Mouse (Mus musculus) MEL (cell line): ENCODE measurements around the gene Smad9. TPM values are rescaled to one million over a fixed set of nuclear protein-coding genes. Genes with fewer than 3 reads are reported as not detected.

ENCODE experiments used
- DNase-seq: peaks from one replicate; pipeline ENCODE4 v3.0.0; 2011; ENCODE audit warnings: low read depth, low spot score
- H3K27ac ChIP-seq: 2 replicates; pipeline ENCODE4 v1.5.1; 2012; ENCODE audit warnings: low read depth, mild to moderate bottlenecking, control low read depth, low read length, moderate library complexity; ENCODE audit not compliant: control insufficient read depth
- H3K27me3 ChIP-seq, 2 experiments: fragments of 150-350 bp in 1 of 2; sonication (generic) in 1 of 2; 2 replicates each; pipeline ENCODE4 v1.6.1; 2012; ENCODE audit warnings: low read length in 2 of 2, mild to moderate bottlenecking in 2 of 2, improper control_type of control experiment in 1 of 2, moderate library complexity in 1 of 2; ENCODE audit not compliant: insufficient read depth in 2 of 2, control insufficient read depth in 1 of 2
- H3K36me3 ChIP-seq, 2 experiments: 2 replicates each; pipeline ENCODE4 v1.6.1; 2012 to 2014; ENCODE audit warnings: low read length in 2 of 2, improper control_type of control experiment in 1 of 2, inconsistent platforms in 1 of 2, mild to moderate bottlenecking in 1 of 2; ENCODE audit not compliant: insufficient read depth in 2 of 2, control insufficient read depth in 1 of 2
- H3K4me1 ChIP-seq, 2 experiments: fragments of 150-350 bp in 1 of 2; sonication (generic) in 1 of 2; 2 replicates each; pipeline ENCODE4 v1.6.1; 2012; ENCODE audit warnings: low read length in 2 of 2, improper control_type of control experiment in 1 of 2, mild to moderate bottlenecking in 1 of 2; ENCODE audit not compliant: insufficient read depth in 2 of 2, control insufficient read depth in 1 of 2
- H3K4me3 ChIP-seq, 2 experiments: fragments of 150-350 bp in 1 of 2; sonication (generic) in 1 of 2; 2 replicates each; pipeline ENCODE4 v1.5.1; 2012; ENCODE audit warnings: low read depth in 2 of 2, low read length in 2 of 2, mild to moderate bottlenecking in 2 of 2, moderate library complexity in 2 of 2, control low read depth in 1 of 2, improper control_type of control experiment in 1 of 2; ENCODE audit not compliant: control insufficient read depth in 1 of 2, insufficient read depth in 1 of 2
- H3K79me2 ChIP-seq: 2 replicates; pipeline ENCODE4 v1.6.1; 2012; ENCODE audit warnings: mild to moderate bottlenecking, low read length, moderate library complexity; ENCODE audit not compliant: control insufficient read depth, poor library complexity, insufficient read depth
- H3K9ac ChIP-seq: 2 replicates; pipeline ENCODE4 v1.6.1; 2012; ENCODE audit warnings: low read depth, mild to moderate bottlenecking, control low read depth, low read length, moderate library complexity; ENCODE audit not compliant: control insufficient read depth, poor library complexity, severe bottlenecking
- H3K9me3 ChIP-seq: fragments of 150-350 bp; sonication (generic); replicated peaks from 2 replicates; pipeline ENCODE4 v1.6.1; 2012; ENCODE audit warnings: mild to moderate bottlenecking, low read length, improper control_type of control experiment, moderate library complexity; ENCODE audit not compliant: insufficient read depth
- BHLHE40 ChIP-seq: IDR thresholded peaks from 2 replicates; pipeline ENCODE4 v1.6.1; 2012; ENCODE audit warnings: low read depth, mild to moderate bottlenecking, inconsistent platforms, low read length, improper control_type of control experiment, borderline replicate concordance
- EP300 ChIP-seq, 2 experiments: IDR thresholded peaks; 2 replicates each; pipeline ENCODE4 v1.6.1; 2011; ENCODE audit warnings: improper control_type of control experiment in 2 of 2, low read length in 2 of 2, low read depth in 1 of 2, mild to moderate bottlenecking in 1 of 2
- GABPA ChIP-seq: IDR thresholded peaks from 2 replicates; pipeline ENCODE4 v1.6.1; 2012; ENCODE audit warnings: low read depth, mild to moderate bottlenecking, inconsistent platforms, low read length, improper control_type of control experiment, moderate library complexity
- GATA1 ChIP-seq: IDR thresholded peaks from 2 replicates; pipeline ENCODE4 v1.6.1; 2011; ENCODE audit warnings: low read depth, low read length, improper control_type of control experiment
- KAT2A ChIP-seq: conservative IDR thresholded peaks from 2 replicates; pipeline ENCODE4 v1.6.1; 2012; ENCODE audit warnings: low read depth, low read length, improper control_type of control experiment, inconsistent platforms
- MAFK ChIP-seq: IDR thresholded peaks from 2 replicates; pipeline ENCODE4 v1.6.1; 2011; ENCODE audit warnings: low read depth, mild to moderate bottlenecking, low read length, improper control_type of control experiment, borderline replicate concordance
- MAZ ChIP-seq: IDR thresholded peaks from 2 replicates; pipeline ENCODE4 v1.6.1; 2012; ENCODE audit warnings: low read depth, mild to moderate bottlenecking, inconsistent platforms, low read length, improper control_type of control experiment
- MEF2A ChIP-seq: IDR thresholded peaks from 2 replicates; pipeline ENCODE4 v1.6.1; 2014; ENCODE audit warnings: low read depth, mild to moderate bottlenecking, inconsistent platforms, low read length, improper control_type of control experiment; ENCODE audit not compliant: poor library complexity, insufficient replicate concordance, severe bottlenecking; ENCODE audit errors: extremely low read depth
- MXI1 ChIP-seq: IDR thresholded peaks from 2 replicates; pipeline ENCODE4 v1.6.1; 2011; ENCODE audit warnings: mild to moderate bottlenecking, low read depth, low read length, improper control_type of control experiment
- NELFE ChIP-seq: IDR thresholded peaks from 2 replicates; pipeline ENCODE4 v1.6.1; 2011; ENCODE audit warnings: low read depth, low read length, improper control_type of control experiment
- POLR2AphosphoS5 ChIP-seq: IDR thresholded peaks from 2 replicates; pipeline ENCODE4 v1.6.1; 2012; ENCODE audit warnings: low read depth, borderline replicate concordance, mild to moderate bottlenecking, inconsistent platforms, low read length, moderate library complexity, mixed read lengths
- RAD21 ChIP-seq: IDR thresholded peaks from 2 replicates; pipeline ENCODE4 v1.6.1; 2011; ENCODE audit warnings: mild to moderate bottlenecking, low read depth, low read length, improper control_type of control experiment
- RCOR1 ChIP-seq: IDR thresholded peaks from 2 replicates; pipeline ENCODE4 v1.6.1; 2012; ENCODE audit warnings: low read depth, mild to moderate bottlenecking, inconsistent platforms, low read length, improper control_type of control experiment
- SIN3A ChIP-seq: IDR thresholded peaks from 2 replicates; pipeline ENCODE4 v1.6.1; 2012; ENCODE audit warnings: low read length, improper control_type of control experiment, inconsistent platforms
- TCF12 ChIP-seq: IDR thresholded peaks from 2 replicates; pipeline ENCODE4 v1.6.1; 2014; ENCODE audit warnings: low read depth, mild to moderate bottlenecking, inconsistent platforms, low read length, improper control_type of control experiment, moderate library complexity
- UBTF ChIP-seq: IDR thresholded peaks from 2 replicates; pipeline ENCODE4 v1.6.1; 2012; ENCODE audit warnings: low read depth, mild to moderate bottlenecking, inconsistent platforms, low read length, improper control_type of control experiment, moderate library complexity, borderline replicate concordance; ENCODE audit not compliant: insufficient read depth
- USF2 ChIP-seq, 2 experiments: IDR thresholded peaks; 2 replicates each; pipeline ENCODE4 v1.6.1; 2011 to 2012; ENCODE audit warnings: improper control_type of control experiment in 2 of 2, low read length in 2 of 2, borderline replicate concordance in 1 of 2, inconsistent platforms in 1 of 2, low read depth in 1 of 2, mild to moderate bottlenecking in 1 of 2; ENCODE audit not compliant: insufficient read depth in 1 of 2
- ZC3H11A ChIP-seq: IDR thresholded peaks from 2 replicates; pipeline ENCODE4 v1.6.1; 2012; ENCODE audit warnings: low read depth, mild to moderate bottlenecking, inconsistent platforms, low read length, improper control_type of control experiment
- ZKSCAN1 ChIP-seq: IDR thresholded peaks from 2 replicates; pipeline ENCODE4 v1.6.1; 2012; ENCODE audit warnings: low read depth, mild to moderate bottlenecking, inconsistent platforms, low read length, improper control_type of control experiment, moderate library complexity
- ZNF384 ChIP-seq: IDR thresholded peaks from 2 replicates; pipeline ENCODE4 v1.6.1; 2012; ENCODE audit warnings: low read depth, mild to moderate bottlenecking, inconsistent platforms, low read length, improper control_type of control experiment
- polyA plus RNA-seq, 2 experiments: library from polyadenylated mRNA; stranded (reverse) in 1 of 2; unstranded in 1 of 2; fragments of >175 nt in 1 of 2; fragments of >200 nt in 1 of 2; gene quantifications; 2 replicates each; pipeline versions ENCODE4 v1.2.1 to v1.2.4; 2012; ENCODE audit warnings: low replicate concordance in 2 of 2, low read depth in 1 of 2; ENCODE audit not compliant: insufficient read length in 2 of 2, insufficient read depth in 1 of 2, missing spikeins in 1 of 2
- total RNA-seq: library from RNA; depleted of rRNA; stranded (reverse); fragments of 300-350 nt; gene quantifications from 2 replicates; pipeline ENCODE4 v1.2.3, GENCODE M21; 2012; rRNA removed

Gene Smad9
- total RNA-seq: 0.07 TPM in 1 of 2 replicates, not detected in the other
- under 1 TPM in 1 of 2 experiments, not detected in 1; 0.01 TPM for polyA plus RNA-seq

DNA sequence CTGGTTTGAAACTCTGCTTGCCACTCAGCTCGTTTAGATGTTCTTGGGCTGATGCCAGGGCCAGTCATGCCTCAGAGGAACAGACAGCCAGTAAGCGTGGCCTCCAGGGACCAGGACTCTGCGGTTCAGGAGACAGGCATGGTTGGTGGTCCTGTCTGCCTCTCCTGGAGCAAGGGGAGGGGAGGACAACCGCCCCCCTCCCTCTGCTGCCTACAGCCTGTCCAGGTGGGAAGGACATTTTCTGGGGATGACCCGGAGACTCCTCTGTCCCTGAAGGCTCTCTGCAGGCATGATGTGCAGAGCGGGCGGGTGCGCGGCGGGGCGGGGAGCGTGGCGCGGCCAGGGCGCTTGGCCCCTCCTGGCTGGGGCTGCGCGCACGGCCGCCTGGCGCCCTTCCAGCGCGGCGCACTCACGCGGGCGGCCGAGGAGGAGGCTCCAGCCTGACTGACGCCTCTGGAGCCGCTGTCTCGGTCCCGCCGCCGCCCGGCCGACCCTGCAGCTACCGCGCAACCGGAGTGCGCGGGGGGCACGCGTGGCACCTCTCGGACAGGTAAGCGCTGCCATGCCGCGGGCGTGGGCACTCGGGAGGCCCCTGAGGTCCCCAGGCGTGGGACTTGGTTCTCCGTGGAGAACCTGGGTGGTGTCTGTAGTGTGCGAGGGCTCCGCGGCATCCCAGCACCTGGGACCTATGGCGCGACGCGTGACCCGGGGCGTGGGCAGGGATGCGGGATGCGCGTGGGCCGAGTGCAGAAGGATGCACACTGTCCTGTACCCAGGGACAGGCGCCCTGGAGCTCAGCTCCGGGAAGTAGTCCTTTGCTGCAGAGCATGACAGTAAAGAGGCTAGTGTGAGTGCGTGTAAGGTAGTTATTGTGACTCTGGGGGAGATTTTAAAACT lies at the start of gene Smad9:
Gene Smad9, plus strand, starts transcription at position 438 of the 897 bp plus-strand sequence.
- Histone ChIP-seq H3K9me3 (no peaks in the 10 kb centered on the region), H3K79me2 (no peaks in the 10 kb centered on the region), H3K9ac (no peak within 1 kb of the TSS), H3K4me1 (no peaks in the 10 kb centered on the region), H3K36me3 (peaks cover 0 to 2% of the 10 kb centered on the region in 2 experiments; a peak in 1 of 4 replicates), H3K27me3 (no peaks in the 10 kb centered on the region), H3K27ac (no peak within 1 kb of the TSS), H3K4me3 (no peak within 1 kb of the TSS)
- DNase-seq: no peak
- TF ChIP-seq RCOR1: no peak
- TF ChIP-seq BHLHE40: no peak
- no peak for TF ChIP-seq MAZ
- TF ChIP-seq POLR2AphosphoS5: no peak
- no peak for TF ChIP-seq GABPA
- TF ChIP-seq MEF2A: no peak
- TF ChIP-seq ZNF384: no peak
- TF ChIP-seq USF2 (IDR thresholded peaks at IDR 0.05; ENCODE audit: borderline replicate concordance in 1 of 2, insufficient read depth in 1 of 2, low read depth in 1 of 2, low read length in 2 of 2): no peak
- no peak for TF ChIP-seq ZC3H11A
- no peak for TF ChIP-seq GATA1
- no peak for TF ChIP-seq ZKSCAN1
- TF ChIP-seq KAT2A: no peak
- no peak for TF ChIP-seq TCF12
- TF ChIP-seq NELFE: no peak
- TF ChIP-seq UBTF: no peak
- no peak for TF ChIP-seq SIN3A
- no peak for TF ChIP-seq MXI1
- no peak for TF ChIP-seq MAFK
- no peak for TF ChIP-seq EP300 (IDR thresholded peaks at IDR 0.05; ENCODE audit: low read depth in 1 of 2, low read length in 2 of 2)
- TF ChIP-seq RAD21: no peak
